Mouse (Mus musculus) spleen, adult 2 months (tissue): ENCODE data around the gene Exoc6. TPM values are rescaled to one million over a fixed set of nuclear protein-coding genes. Genes with fewer than 3 reads are reported as not detected.

ENCODE experiments used
- DNase-seq, 2 experiments: peaks; one replicate each; pipeline versions ENCODE4 v3.0.0 to v3.0.0-alpha.2; 2012 to 2021; ENCODE audit warnings: low spot score in 2 of 2, low read depth in 1 of 2
- H3K27ac ChIP-seq: fragments of 200-500 bp; 2 replicates; pipeline ENCODE4 v1.5.1; 2012; ENCODE audit warnings: low read length, inconsistent platforms; ENCODE audit not compliant: insufficient read depth
- H3K27me3 ChIP-seq: fragments of 200-500 bp; 2 replicates; pipeline ENCODE4 v1.6.1; 2012; ENCODE audit warnings: mild to moderate bottlenecking, moderate library complexity, low read length, inconsistent platforms; ENCODE audit not compliant: control insufficient read depth, insufficient read depth
- H3K36me3 ChIP-seq: fragments of 200-500 bp; 2 replicates; pipeline ENCODE4 v1.6.1; 2012; ENCODE audit warnings: mild to moderate bottlenecking, low read length, inconsistent platforms; ENCODE audit not compliant: control insufficient read depth, insufficient read depth
- H3K4me1 ChIP-seq: fragments of 200-500 bp; 2 replicates; pipeline ENCODE4 v1.6.1; 2011; ENCODE audit warnings: inconsistent platforms; ENCODE audit not compliant: control insufficient read depth, insufficient read depth, insufficient read length
- H3K4me3 ChIP-seq: fragments of 200-500 bp; 2 replicates; pipeline ENCODE4 v1.5.1; 2011; ENCODE audit warnings: mild to moderate bottlenecking, inconsistent platforms; ENCODE audit not compliant: insufficient read depth, insufficient read length; ENCODE audit errors: extremely low read depth
- CTCF ChIP-seq: fragments of 200-500 bp; IDR thresholded peaks from 2 replicates; pipeline ENCODE4 v1.5.1; 2011; ENCODE audit warnings: mild to moderate bottlenecking, inconsistent platforms; ENCODE audit not compliant: insufficient read depth, insufficient read length, insufficient replicate concordance; ENCODE audit errors: extremely low read depth
- POLR2A ChIP-seq: fragments of 200-500 bp; IDR thresholded peaks from 2 replicates; pipeline ENCODE4 v1.6.1; 2011; ENCODE audit warnings: low read depth, low read length, inconsistent platforms
- WGBS: fragments of 180-500 bp; shearing (Covaris S2); methylation state at CpG from one replicate; pipeline ENCODE4 v1.1.7; 2018; 5-methylcytosine and 5-hydroxymethylcytosine counted together
- polyA plus RNA-seq: library from polyadenylated mRNA; depleted of rRNA; stranded (reverse); fragments of >200 nt; gene quantifications from 2 replicates; pipeline ENCODE4 v1.2.3, GENCODE M21; 2012

Exoc6 gene
- polyA plus RNA-seq, 1 experiment: 8.6 TPM

DNA sequence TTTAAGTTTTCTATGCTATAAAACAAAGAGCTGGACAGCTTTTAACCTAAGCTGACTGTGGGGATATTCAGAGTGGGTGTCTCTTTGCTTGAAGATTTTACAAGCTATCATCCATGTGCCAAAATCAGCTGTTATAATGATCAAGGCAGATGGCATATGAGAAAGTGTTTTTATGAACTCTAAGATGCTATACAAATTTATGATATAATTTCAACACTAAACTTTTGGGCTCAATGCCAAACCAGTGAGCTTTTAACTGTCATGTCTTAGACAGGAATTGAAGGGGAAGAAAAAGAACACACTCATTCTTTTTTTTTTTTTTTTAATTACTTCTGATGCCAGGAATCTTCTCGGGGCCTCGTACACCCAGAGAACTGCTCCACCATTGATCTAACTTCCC is 100.3 kb downstream of the Exoc6 start:
- 51% methylated on average over 2 of the region's 2 CpGs for WGBS
- H3K36me3 ChIP-seq: peaks cover 11% of the 10 kb centered on the region
- DNase-seq: no peak

DNA sequence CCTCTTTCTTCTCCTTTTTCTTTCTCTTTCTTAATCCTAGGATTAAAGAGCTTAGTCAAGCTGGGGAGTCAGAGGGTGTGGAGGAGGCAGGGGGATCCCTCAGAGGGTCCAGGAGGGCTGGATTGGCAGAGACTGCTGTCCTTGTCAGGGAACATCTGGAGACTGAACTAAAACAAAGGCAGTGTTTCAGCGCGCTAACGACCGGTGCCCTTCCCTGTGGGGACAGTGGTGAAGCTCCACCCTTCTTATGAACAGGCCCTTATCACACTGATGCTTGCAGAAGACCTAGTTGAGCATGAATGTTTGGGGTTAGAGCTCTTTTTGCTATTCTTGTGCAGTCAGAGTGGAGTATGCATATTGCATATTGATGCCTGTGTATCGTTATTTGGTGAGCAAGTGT is 103.8 kb downstream of the Exoc6 start:
- TF ChIP-seq POLR2A (no peak), CTCF (no peak)
- no peak for DNase-seq
- Histone ChIP-seq H3K4me3 (no peak overlapping the region), H3K4me1 (no peaks in the 10 kb centered on the region), H3K36me3 (peaks cover 11% of the 10 kb centered on the region), H3K27ac (no peak overlapping the region), H3K27me3 (no peaks in the 10 kb centered on the region)
- WGBS: 82% methylated on average over 5 of the region's 5 CpGs

More for the DNA sequence above, 100.3 kb downstream of the Exoc6 start:
- Histone ChIP-seq H3K27me3 (no peaks in the 10 kb centered on the region), H3K27ac (no peak overlapping the region), H3K4me3 (no peak overlapping the region), H3K4me1 (no peaks in the 10 kb centered on the region)
- no peak for TF ChIP-seq CTCF
- no peak for TF ChIP-seq POLR2A

DNA sequence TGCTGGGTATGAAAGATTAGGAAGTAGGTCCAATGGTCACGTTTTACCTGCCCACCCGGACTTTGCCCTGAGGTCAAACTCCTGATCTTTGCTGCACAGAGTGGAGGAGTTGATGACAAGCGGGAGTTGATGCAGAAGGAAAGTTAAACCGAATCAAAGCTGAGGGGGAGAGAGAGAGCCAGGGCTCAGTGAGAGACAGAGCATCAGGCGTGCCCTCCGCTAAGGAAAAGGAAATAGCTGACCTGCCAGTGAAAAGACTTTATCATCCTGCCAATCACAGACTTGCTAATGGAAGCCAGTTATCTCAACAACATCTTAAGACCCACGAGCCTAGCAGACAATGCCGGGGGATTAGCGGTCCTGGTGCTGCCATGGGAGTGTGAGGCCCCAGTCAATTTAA is 106.2 kb downstream of the Exoc6 start:
- peaks cover 13% of the 10 kb centered on the region for H3K36me3 ChIP-seq
- DNase-seq: no peak
- WGBS: 88% methylated on average over 9 of the region's 9 CpGs
- H3K27me3 ChIP-seq: no peaks in the 10 kb centered on the region
- no peak overlapping the region for H3K4me3 ChIP-seq
- TF ChIP-seq POLR2A: no peak
- TF ChIP-seq CTCF: no peak
- H3K4me1 ChIP-seq: no peaks in the 10 kb centered on the region
- H3K27ac ChIP-seq: no peak overlapping the region

DNA sequence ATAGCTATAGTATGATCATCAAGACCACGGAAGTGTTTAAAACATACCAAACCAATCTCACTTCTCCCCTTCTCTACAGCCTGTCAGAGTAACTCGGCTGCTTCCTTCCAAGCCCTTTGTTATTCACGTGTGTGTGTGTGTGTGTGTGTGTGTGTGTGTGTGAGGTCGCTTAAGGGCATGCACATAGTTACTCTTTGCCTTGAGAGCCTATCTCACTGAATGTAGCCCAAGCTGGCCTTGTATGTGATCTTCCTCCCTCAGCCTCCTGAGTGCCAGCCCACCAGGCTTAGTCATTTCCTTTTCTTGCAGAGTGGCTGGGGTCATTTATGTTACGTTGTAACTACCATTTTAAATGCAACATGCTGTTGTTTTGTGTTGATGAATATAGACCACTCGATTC is 115.0 kb downstream of the Exoc6 start:
- no peaks in the 10 kb centered on the region for H3K4me1 ChIP-seq
- no peaks in the 10 kb centered on the region for H3K27me3 ChIP-seq
- WGBS: 68% methylated on average over 6 of the region's 6 CpGs
- TF ChIP-seq CTCF: no peak
- TF ChIP-seq POLR2A: no peak
- H3K4me3 ChIP-seq: no peak overlapping the region
- DNase-seq: no peak
- peaks cover 2% of the 10 kb centered on the region; the same call in 1 of the 2 replicates for H3K36me3 ChIP-seq
- no peak overlapping the region for H3K27ac ChIP-seq

DNA sequence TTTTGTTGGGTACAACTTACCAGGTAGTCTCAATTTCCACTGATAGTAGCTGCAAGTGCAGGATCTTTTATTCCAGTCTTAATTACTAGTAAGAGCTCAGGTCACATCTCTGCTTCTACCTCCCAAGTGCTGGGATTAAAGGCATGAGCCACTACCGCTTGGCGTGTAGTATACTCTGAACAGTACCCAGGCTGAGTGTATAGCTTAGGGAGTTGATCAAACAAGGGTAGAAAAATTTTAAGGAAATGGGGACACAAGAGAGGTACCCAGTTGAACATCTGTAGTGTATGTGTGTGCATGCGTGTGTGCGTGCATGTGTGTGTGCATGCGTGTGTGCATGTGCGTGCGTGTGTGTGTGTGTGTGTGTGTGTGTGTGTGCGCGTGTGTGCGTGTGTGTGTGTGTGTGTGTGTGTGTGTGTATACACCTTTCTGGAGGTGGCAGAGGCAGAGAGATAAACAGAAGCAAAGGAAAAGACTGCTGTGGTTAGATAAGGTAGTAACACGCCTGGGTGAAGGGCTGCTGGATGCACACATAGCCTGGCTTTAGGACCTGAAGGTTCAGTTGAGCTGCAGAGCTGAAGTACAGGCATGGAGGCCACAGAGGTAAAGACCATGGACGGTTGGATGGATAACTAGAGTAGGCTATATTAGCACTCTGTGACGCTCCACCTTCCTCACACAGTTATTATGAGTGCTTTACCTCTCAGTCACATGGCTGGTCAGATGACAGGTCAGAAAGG is 117.8 kb downstream of the Exoc6 start:
- no peak for DNase-seq
- Histone ChIP-seq H3K27me3 (no peaks in the 10 kb centered on the region), H3K27ac (no peak overlapping the region), H3K4me1 (no peaks in the 10 kb centered on the region), H3K36me3 (no peaks in the 10 kb centered on the region), H3K4me3 (no peak overlapping the region)
- WGBS: 76% methylated on average over 13 of the region's 13 CpGs
- TF ChIP-seq CTCF (no peak), POLR2A (no peak)

DNA sequence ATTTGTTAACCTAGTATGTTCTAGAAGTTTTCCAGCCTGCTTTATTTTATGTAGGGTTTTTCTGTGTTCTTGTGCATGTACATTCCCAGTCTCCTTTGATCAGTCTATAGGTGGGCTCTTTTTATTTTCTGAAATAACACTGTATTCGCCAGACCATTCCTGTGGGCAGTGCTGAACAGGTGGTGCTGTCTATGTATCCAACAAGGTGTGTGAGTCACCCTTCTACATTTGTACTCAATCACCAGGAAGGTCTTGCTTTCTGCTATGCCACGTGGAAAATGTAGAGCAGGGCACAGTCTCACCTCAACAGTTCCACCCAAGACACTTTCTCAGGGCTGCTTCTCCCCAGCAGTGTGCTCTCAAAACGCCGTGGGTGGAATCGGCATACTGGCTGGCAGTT is 118.4 kb downstream of the Exoc6 start:
- 94% methylated on average over 5 of the region's 5 CpGs for WGBS
- Histone ChIP-seq H3K4me3 (no peak overlapping the region), H3K36me3 (no peaks in the 10 kb centered on the region), H3K27me3 (no peaks in the 10 kb centered on the region), H3K27ac (no peak overlapping the region), H3K4me1 (no peaks in the 10 kb centered on the region)
- no peak for TF ChIP-seq POLR2A
- TF ChIP-seq CTCF: no peak
- no peak for DNase-seq

DNA sequence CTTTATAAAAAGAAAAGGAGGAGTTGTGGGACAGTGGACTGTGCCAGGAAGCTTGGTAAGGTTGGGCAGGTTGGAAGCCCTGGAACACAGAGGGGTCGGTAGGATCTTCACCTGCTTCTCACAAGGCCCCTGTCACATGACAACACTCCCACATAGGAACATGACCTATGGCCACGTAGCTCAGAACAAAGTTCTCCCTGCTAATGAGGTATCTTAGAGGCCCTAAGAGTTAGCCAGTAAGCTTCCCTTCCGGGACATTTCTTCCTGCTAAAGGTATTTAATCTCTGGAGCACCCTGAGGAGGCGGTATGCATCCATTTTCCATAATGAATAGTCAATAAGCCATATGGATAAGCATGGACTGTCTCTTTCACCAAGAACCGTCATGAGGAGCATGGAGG is 119.3 kb downstream of the Exoc6 start:
- TF ChIP-seq CTCF: no peak
- TF ChIP-seq POLR2A: no peak
- H3K4me3 ChIP-seq: no peak overlapping the region
- WGBS: 93% methylated on average over 5 of the region's 5 CpGs
- no peaks in the 10 kb centered on the region for H3K36me3 ChIP-seq
- no peaks in the 10 kb centered on the region for H3K4me1 ChIP-seq
- H3K27me3 ChIP-seq: no peaks in the 10 kb centered on the region
- DNase-seq: no peak
- H3K27ac ChIP-seq: no peak overlapping the region
